Mouse (Mus musculus) effector memory CD4-positive, alpha-beta T cell, adult 7 months (primary cell): Measurements from ENCODE around the gene Fam3a. TPM values are rescaled to one million over a fixed set of nuclear protein-coding genes. Genes with fewer than 3 reads are reported as not detected.

ENCODE experiments used
- polyA plus RNA-seq: library from polyadenylated mRNA; unstranded; fragments of 100-300 nt; shearing (Covaris generic); gene quantifications from one replicate; pipeline ENCODE4 v1.2.1, GENCODE M21; 2017

The Fam3a gene
- polyA plus RNA-seq, result 15.6 TPM

DNA sequence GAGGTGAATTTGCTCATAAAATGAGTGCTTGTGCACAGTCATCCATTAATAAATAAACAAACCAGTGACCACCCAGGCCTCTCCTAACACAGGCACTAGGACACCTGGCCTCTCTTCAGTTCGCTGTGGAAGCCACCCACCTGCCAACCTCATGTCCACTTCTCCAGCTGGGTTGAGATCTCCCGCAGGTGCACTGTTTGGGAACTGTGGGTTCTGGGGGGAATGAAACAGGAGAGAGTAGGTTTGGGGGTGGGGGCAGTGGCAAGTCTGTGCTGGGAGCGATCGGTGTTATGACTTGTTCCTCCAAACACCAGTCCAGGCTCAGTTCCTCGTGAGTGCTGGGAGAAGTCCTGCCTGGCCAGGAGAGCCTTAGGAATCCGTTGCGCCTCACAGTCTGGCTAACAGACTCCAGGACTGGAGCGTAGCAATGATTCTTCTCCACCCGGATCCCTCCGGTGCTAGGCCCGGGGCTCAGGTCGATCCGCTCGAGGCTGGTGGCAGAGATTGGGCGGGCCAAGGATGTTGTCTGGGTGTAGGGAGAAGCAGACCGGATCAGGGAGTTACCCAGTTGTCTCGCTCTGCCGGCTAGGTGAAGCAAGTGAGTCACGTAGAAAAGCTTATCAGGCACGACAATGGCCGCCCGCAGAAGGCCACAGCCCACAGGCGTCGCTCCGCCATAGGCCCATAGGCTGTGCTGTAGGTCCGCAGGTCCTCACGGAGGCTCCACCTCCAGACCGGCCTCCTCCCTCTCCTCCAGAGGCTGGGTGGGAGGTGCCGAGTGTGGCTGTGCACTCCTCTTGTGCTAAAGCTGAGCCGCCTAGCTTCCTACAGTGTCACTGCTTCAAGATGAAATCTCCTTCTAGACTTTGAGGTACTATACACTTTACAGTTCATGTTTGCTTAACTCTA lies at the start of gene Fam3a, which contains the start of gene Ikbkg:
Gene Fam3a, minus strand, starts transcription at position 738 of the 909 bp plus-strand sequence.
Gene Ikbkg, plus strand, starts transcription at position 756 of the 909 bp plus-strand sequence.

DNA sequence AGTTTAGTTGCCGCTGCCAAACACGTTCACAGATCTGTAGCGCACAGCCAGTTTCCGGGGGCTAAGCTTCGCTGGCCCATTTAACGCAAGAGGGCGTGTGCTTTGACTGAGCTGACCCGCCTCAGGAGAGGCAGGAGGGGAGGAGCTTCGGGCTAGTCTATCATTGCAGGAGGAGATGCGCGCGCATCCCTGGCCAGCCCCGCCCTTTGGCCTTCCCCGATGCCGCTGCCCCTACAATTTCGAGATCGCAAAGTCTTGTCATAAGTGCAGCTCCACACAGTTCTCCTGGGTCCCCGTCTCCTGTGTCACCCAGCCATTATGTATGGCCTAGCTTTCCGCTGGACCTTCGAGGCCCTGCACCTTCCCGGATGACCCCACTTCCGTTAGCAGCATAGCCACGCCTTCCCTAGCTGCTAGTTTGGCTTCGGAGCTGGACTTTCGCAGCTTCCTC lies 35.8 kb upstream of the Fam3a start, which contains the start of gene G6pdx:
Gene G6pdx, minus strand, starts transcription at position 369 of the 451 bp plus-strand sequence.

DNA sequence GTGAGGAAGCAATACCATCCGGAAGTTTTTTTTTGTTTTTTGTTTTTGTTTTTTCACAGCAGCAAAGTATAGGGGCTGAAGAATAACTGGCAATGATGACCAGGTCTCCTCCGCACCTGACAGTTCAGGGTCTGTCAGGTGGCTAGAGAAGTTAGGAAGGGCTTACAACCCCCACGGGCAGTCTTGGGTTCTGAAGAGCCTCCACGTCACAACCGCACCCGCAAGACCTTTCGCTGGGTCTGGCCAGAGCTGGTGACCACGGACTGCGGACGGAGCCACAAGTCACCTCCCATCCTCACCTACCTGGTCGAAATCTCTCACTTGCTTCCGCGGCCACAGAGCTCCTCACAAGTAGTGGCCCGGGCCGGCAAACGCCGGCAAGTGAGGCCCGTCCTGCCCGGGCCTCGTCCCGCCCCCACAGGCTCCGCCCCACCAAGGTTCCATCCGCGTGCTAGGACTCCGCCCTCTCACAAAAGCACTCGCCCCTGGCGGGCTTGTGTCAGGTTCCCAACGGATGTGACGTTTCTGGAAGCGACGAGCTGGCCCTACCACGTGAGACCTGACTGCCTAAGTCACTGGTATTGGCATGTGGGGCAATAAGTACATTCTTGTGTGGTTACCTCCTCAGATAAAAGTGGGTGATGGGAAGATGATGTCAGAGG lies 20.1 kb downstream of the Fam3a start, which contains the start of the genes Ubl4a and Slc10a3:
Gene Ubl4a, minus strand, starts transcription at position 331 of the 662 bp plus-strand sequence.
Gene Slc10a3, minus strand, starts transcription at position 462 of the 662 bp plus-strand sequence.

DNA sequence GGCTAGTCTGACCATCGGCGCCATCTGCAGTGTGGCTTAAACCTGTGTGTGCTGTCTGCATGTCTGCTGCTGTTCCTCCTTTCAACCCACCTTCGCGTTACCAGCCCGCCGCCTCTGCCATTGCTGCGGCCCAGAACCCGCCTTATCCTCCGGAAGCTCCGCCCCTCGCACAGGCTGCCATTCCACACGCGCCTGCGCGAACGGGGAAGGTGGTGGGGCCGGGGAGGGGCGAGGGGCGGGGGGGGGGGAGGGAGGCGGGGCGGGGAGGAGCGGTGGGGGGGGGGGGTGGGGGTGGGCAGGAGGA lies 39.7 kb downstream of the Fam3a start, which contains the start of gene Lage3:
Gene Lage3, minus strand, starts transcription at position 152 of the 304 bp plus-strand sequence.

Other genes with a start within 250 kb of the Fam3a start
- not detected for gene Tex28, start 225.4 kb downstream of the Fam3a start, polyA plus RNA-seq
- gene Tktl1, start 216.0 kb downstream of the Fam3a start, polyA plus RNA-seq, result not detected
- 384 TPM for gene Flna, start 143.5 kb downstream of the Fam3a start, polyA plus RNA-seq
- gene Emd, start 138.6 kb downstream of the Fam3a start, polyA plus RNA-seq, result 81.4 TPM
- gene Rpl10, start 122.5 kb downstream of the Fam3a start, polyA plus RNA-seq, result 111 TPM
- gene Taz, start 111.4 kb downstream of the Fam3a start, polyA plus RNA-seq, result 109 TPM
- gene Dnase1l1, start 110.9 kb downstream of the Fam3a start, polyA plus RNA-seq, result 18.5 TPM
- gene Atp6ap1, start 96.2 kb downstream of the Fam3a start, polyA plus RNA-seq, result 138 TPM
- 206 TPM for gene Gdi1, start 88.3 kb downstream of the Fam3a start, polyA plus RNA-seq
- gene Fam50a, start 80.2 kb downstream of the Fam3a start, polyA plus RNA-seq, result 57.9 TPM
- 1.1 TPM for gene Plxna3, start 64.2 kb downstream of the Fam3a start, polyA plus RNA-seq
- 15.3 TPM for gene Lage3, start 39.7 kb downstream of the Fam3a start, polyA plus RNA-seq
- 39.3 TPM for gene Ubl4a, start 20.1 kb downstream of the Fam3a start, polyA plus RNA-seq
- 27.0 TPM for gene Slc10a3, start 19.9 kb downstream of the Fam3a start, polyA plus RNA-seq
- gene Ikbkg, start within 50 bp of the Fam3a start, polyA plus RNA-seq, result 33.0 TPM
- gene G6pdx, start 35.9 kb upstream of the Fam3a start, polyA plus RNA-seq, result 49.1 TPM
- not detected for gene Gm6880, start 88.1 kb upstream of the Fam3a start, polyA plus RNA-seq
- 0.13 TPM for gene Olfr1326-ps1, start 181.6 kb upstream of the Fam3a start, polyA plus RNA-seq
- not detected for gene Olfr1325, start 199.4 kb upstream of the Fam3a start, polyA plus RNA-seq